Mouse (Mus musculus): ENCODE measurements around the gene 1700067K01Rik. TPM values are rescaled to one million over a fixed set of nuclear protein-coding genes. Genes with fewer than 3 reads are reported as not detected.
"Not testable (repeated sequence)": the region's sequence is repeated elsewhere in the genome, so short reads cannot be mapped to it uniquely, and the experiment has no call there.

1700067K01Rik gene
- polyA plus RNA-seq, 1 experiment from 2014 or later: 0.89 TPM

DNA sequence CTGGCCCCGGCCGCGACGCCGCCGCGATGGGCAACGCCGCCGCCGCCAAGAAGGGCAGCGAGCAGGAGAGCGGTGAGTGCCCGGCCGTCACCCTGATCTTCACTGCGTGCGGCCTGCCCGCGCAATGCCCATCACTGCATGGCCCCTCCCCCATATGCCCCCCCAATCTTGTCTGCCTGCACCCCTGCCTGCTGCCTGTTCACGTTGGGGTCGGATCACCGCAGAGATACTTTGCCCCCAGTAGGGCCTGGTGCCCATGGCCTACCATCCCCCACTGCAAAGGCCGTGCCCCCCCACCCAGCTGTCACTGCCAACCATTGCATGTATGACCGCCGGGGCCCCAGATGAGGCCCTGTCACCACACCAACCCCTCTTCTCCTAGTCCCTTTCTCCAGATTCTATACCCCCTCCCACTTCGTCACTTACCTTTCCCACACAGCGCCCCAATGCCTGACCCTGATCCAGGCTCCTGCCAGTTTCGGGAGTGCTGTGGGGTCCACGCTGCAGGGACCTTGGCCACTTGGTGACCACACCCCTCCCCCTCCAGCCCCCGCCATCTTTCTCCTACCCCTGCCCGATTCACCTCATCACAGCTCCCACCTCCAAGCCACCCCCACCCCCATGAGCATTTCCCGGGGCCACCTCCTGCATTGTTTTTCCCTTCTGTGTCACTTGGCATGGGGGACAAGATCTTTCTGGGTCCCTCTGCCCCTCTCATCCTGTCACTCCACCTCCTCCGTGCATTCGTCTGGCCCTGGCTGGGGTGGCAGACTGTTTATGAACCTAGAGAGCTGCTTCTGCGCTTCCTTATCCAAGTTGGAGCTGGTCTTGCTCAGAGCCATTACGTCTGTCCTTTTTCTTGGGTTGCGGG, 27.9 kb upstream of the 1700067K01Rik start:
- Histone ChIP-seq H3K4me1 (replicated peaks) (peaks cover 44% of the 10 kb centered on the region), H3K36me3 (peaks cover 10% of the 10 kb centered on the region; the same call in 1 of the 2 replicates), H3K9me3 (no peaks in the 10 kb centered on the region), H3K27me3 (no peaks in the 10 kb centered on the region), H3K9ac (replicated peaks) (peak overlapping the region; percentile 93), H3K4me3 (replicated peaks) (peak overlapping the region; percentile 91), H3K4me2 (replicated peaks) (peak overlapping the region; percentile 88), H3K27ac (peak overlapping the region; percentile 86)
- no peak; the same call in 1 of the 2 replicates for ATAC-seq
- WGBS: 3% methylated on average over 37 of the region's 37 CpGs

DNA sequence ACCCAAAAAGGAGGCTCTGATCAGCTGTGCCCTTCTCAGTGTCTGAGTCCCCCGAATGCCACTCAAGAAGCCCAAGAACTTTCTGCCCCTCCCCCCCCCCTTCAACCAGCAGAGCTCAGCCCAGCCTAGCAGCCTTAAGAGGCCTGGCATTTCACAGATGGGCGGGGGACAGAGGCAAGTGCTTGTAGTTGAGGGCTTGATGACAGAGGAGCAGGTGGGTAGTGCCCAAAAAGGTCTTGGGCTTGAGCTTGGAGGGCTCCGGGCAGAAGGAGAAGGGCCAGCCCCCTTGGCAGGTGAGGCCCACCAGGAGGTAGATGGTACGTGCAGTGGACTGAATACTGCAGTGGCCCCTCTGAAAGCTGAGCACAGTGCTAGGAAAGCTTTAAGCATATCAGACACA, 26.8 kb upstream of the 1700067K01Rik start:
- Histone ChIP-seq H3K9ac (replicated peaks) (no peak overlapping the region), H3K4me2 (replicated peaks) (peak overlapping the region; percentile 88), H3K4me3 (replicated peaks) (peak overlapping the region; percentile 91), H3K27me3 (no peaks in the 10 kb centered on the region), H3K36me3 (peaks cover 5% of the 10 kb centered on the region; the same call in 1 of the 2 replicates), H3K4me1 (replicated peaks) (peaks cover 45% of the 10 kb centered on the region), H3K27ac (no peak overlapping the region), H3K9me3 (no peaks in the 10 kb centered on the region)
- no peak for ATAC-seq
- WGBS: 74% methylated on average over 4 of the region's 4 CpGs

- ATAC-seq: no peak
- 90% methylated on average over 4 of the region's 4 CpGs for WGBS
Measured at GRCm38 (mm10) chr8:83976101-83976630, 25.1 kb upstream of the 1700067K01Rik start.

GRCm38 (mm10) chr8:83976779-83977350, 24.4 kb upstream of the 1700067K01Rik start:
- Histone ChIP-seq H3K36me3 (peaks cover 24% of the 10 kb centered on the region), H3K27ac (no peak overlapping the region), H3K4me1 (replicated peaks) (peaks cover 45% of the 10 kb centered on the region), H3K9ac (replicated peaks) (no peak overlapping the region), H3K4me3 (replicated peaks) (no peak overlapping the region), H3K27me3 (no peaks in the 10 kb centered on the region), H3K4me2 (replicated peaks) (no peak overlapping the region), H3K9me3 (no peaks in the 10 kb centered on the region)
- 90% methylated on average over 5 of the region's 5 CpGs for WGBS
- no peak for ATAC-seq

More at GRCm38 (mm10) chr8:83976101-83976630, 25.1 kb upstream of the 1700067K01Rik start:
- Histone ChIP-seq H3K4me2 (replicated peaks) (no peak overlapping the region), H3K9ac (replicated peaks) (no peak overlapping the region), H3K9me3 (no peaks in the 10 kb centered on the region), H3K27ac (no peak overlapping the region), H3K4me3 (replicated peaks) (no peak overlapping the region), H3K4me1 (replicated peaks) (peaks cover 49% of the 10 kb centered on the region), H3K27me3 (no peaks in the 10 kb centered on the region), H3K36me3 (peaks cover 17% of the 10 kb centered on the region)

- no peak for ATAC-seq
- Histone ChIP-seq H3K9ac (replicated peaks) (peak overlapping the region; percentile 36), H3K4me3 (replicated peaks) (no peak overlapping the region), H3K4me2 (replicated peaks) (0 out of 2 replicates have a peak overlapping the region, but pooled peaks have one; percentile 13), H3K36me3 (peaks cover 32% of the 10 kb centered on the region), H3K4me1 (replicated peaks) (peaks cover 43% of the 10 kb centered on the region), H3K27me3 (no peaks in the 10 kb centered on the region), H3K9me3 (no peaks in the 10 kb centered on the region), H3K27ac (no peak overlapping the region)
- WGBS: 68% methylated on average over 6 of the region's 6 CpGs
Measured at GRCm38 (mm10) chr8:83977646-83978045, 23.7 kb upstream of the 1700067K01Rik start.

GRCm38 (mm10) chr8:83978200-83978599, 23.1 kb upstream of the 1700067K01Rik start:
- Histone ChIP-seq H3K4me2 (replicated peaks) (0 out of 2 replicates have a peak overlapping the region, but pooled peaks have one; percentile 13), H3K9ac (replicated peaks) (peak overlapping the region; percentile 36; the same call in 1 of the 2 replicates)
- 66% methylated on average over 9 of the region's 9 CpGs for WGBS

DNA sequence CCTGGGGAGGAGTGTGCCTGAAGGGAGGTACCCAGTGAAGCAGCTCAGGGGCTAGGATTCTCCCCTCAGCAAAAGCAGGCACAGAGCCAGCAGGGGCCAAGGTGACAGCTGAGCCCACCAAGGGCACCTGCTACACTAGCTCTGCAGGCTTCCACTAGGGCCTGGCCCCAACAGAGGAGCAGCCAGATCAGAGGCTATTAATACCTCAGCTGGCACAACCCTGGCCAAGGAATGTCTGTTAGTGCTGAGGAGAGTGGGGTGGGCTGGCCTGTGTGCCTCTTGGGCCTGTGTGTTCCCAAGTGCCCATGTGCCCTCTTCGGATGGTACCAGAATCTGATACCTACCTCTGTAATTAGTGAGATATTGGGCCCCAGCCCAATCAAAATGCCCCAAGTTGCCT, 21.1 kb upstream of the 1700067K01Rik start:
- WGBS: 81% methylated on average over 1 of the region's 1 CpGs
- ATAC-seq: no peak
- H3K36me3 ChIP-seq: peaks cover 55% of the 10 kb centered on the region
- H3K9ac ChIP-seq (replicated peaks): no peak overlapping the region
- no peaks in the 10 kb centered on the region for H3K27me3 ChIP-seq
- no peak overlapping the region for H3K4me3 ChIP-seq (replicated peaks)
- no peaks in the 10 kb centered on the region for H3K9me3 ChIP-seq
- H3K4me1 ChIP-seq (replicated peaks): peaks cover 27% of the 10 kb centered on the region
- H3K27ac ChIP-seq: no peak overlapping the region
- no peak overlapping the region for H3K4me2 ChIP-seq (replicated peaks)

More at GRCm38 (mm10) chr8:83978200-83978599, 23.1 kb upstream of the 1700067K01Rik start:
- no peaks in the 10 kb centered on the region for H3K9me3 ChIP-seq
- ATAC-seq: no peak
- no peak overlapping the region for H3K27ac ChIP-seq
- peaks cover 38% of the 10 kb centered on the region for H3K36me3 ChIP-seq
- no peaks in the 10 kb centered on the region for H3K27me3 ChIP-seq
- H3K4me1 ChIP-seq (replicated peaks): peaks cover 43% of the 10 kb centered on the region
- H3K4me3 ChIP-seq (replicated peaks): no peak overlapping the region; the same call in 1 of the 2 replicates

DNA sequence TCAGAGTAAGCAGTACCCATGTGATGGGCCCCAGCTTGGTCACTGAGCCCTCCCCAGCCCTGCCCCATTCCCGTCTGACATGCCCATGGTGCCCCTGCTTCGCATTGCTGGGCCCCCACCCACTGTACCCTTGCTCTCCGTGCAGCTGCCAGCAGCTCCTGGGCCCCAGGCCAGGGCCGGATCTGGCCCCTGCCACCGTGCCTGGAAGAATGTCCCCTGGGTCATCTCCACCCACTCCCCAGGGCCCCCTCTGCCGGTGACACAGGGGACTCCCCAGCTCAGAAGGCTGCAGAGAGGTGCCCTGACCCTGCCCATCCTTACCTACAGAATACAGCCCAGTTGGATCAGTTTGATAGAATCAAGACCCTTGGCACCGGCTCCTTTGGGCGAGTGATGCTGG, 20.5 kb upstream of the 1700067K01Rik start:
- Histone ChIP-seq H3K27me3 (no peaks in the 10 kb centered on the region), H3K4me1 (replicated peaks) (peaks cover 27% of the 10 kb centered on the region), H3K4me2 (replicated peaks) (no peak overlapping the region), H3K4me3 (replicated peaks) (no peak overlapping the region), H3K9me3 (no peaks in the 10 kb centered on the region), H3K9ac (replicated peaks) (no peak overlapping the region), H3K36me3 (peaks cover 60% of the 10 kb centered on the region), H3K27ac (no peak overlapping the region)
- ATAC-seq: no peak
- WGBS: 84% methylated on average over 8 of the region's 8 CpGs

- Histone ChIP-seq H3K9ac (replicated peaks) (no peak overlapping the region; the same call in 1 of the 2 replicates), H3K27ac (no peak overlapping the region), H3K4me1 (replicated peaks) (peaks cover 23% of the 10 kb centered on the region), H3K36me3 (peaks cover 67% of the 10 kb centered on the region), H3K27me3 (no peaks in the 10 kb centered on the region), H3K9me3 (no peaks in the 10 kb centered on the region), H3K4me3 (replicated peaks) (no peak overlapping the region), H3K4me2 (replicated peaks) (no peak overlapping the region)
- ATAC-seq: no peak
- 98% methylated on average over 7 of the region's 7 CpGs for WGBS
Measured at GRCm38 (mm10) chr8:83981533-83981932, 19.8 kb upstream of the 1700067K01Rik start.

GRCm38 (mm10) chr8:83982449-83982848, 18.9 kb upstream of the 1700067K01Rik start:
- Histone ChIP-seq H3K36me3 (peaks cover 76% of the 10 kb centered on the region), H3K27me3 (no peaks in the 10 kb centered on the region), H3K4me3 (replicated peaks) (no peak overlapping the region), H3K4me1 (replicated peaks) (peaks cover 15% of the 10 kb centered on the region), H3K4me2 (replicated peaks) (no peak overlapping the region), H3K9me3 (no peaks in the 10 kb centered on the region), H3K9ac (replicated peaks) (no peak overlapping the region), H3K27ac (no peak overlapping the region)
- WGBS: 91% methylated on average over 4 of the region's 4 CpGs
- ATAC-seq: no peak

DNA sequence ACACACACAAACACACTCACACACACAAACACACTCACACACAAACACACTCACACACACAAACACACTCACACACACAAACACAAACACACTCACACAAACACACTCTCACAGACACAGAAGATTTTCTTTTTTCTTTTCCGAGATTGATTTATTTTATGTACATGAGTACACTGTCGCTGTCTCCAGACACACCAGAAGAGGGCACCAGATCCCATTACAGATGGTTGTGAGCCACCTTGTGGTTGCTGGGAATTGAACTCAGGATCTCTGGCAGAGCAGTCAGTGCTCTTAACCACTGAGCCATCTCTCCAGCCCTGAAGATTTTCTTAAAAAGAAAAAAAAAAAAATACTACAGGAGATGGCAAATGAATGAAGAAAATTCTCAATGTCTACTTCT, 18.1 kb upstream of the 1700067K01Rik start:
- not testable (repeated sequence) for H3K27ac ChIP-seq; ATAC-seq; H3K27me3 ChIP-seq; H3K9ac ChIP-seq (replicated peaks); H3K4me1 ChIP-seq (replicated peaks); H3K4me3 ChIP-seq (replicated peaks); H3K9me3 ChIP-seq; H3K4me2 ChIP-seq (replicated peaks)
- 97% methylated on average over 2 of the region's 2 CpGs for WGBS
- H3K36me3 ChIP-seq: peaks cover 84% of the 10 kb centered on the region

GRCm38 (mm10) chr8:83989243-83989642, 12.1 kb upstream of the 1700067K01Rik start:
- H3K27ac ChIP-seq: no peak overlapping the region
- H3K9ac ChIP-seq (replicated peaks): no peak overlapping the region
- H3K4me3 ChIP-seq (replicated peaks): no peak overlapping the region
- no peaks in the 10 kb centered on the region for H3K9me3 ChIP-seq
- no peak overlapping the region for H3K4me2 ChIP-seq (replicated peaks)
- 93% methylated on average over 7 of the region's 7 CpGs for WGBS
- ATAC-seq: no peak
- H3K27me3 ChIP-seq: no peaks in the 10 kb centered on the region
- no peaks in the 10 kb centered on the region for H3K4me1 ChIP-seq (replicated peaks)
- H3K36me3 ChIP-seq: peaks cover 91% of the 10 kb centered on the region

Data from midbrain, embryonic 13.5 days (tissue).